Mouse (Mus musculus) inflammation-experienced regulatory T-cells (primary cell): ENCODE measurements around the gene Vmn1r220. TPM values are rescaled to one million over a fixed set of nuclear protein-coding genes. Genes with fewer than 3 reads are reported as not detected.

Experiments
- polyA plus RNA-seq, 2 experiments: library from polyadenylated mRNA; unstranded; fragments of 100-300 nt; shearing (Covaris generic); gene quantifications; one replicate each; pipeline ENCODE4 v1.2.1; 2017

Vmn1r220 gene
- polyA plus RNA-seq = under 1 TPM in 1 of 2 experiments, not detected in 1; 0.12 TPM

GRCm38 (mm10) chr13:23187875-23188274, at the start of gene Vmn1r220:
Gene Vmn1r220, minus strand, starts transcription at chr13:23187975.

DNA sequence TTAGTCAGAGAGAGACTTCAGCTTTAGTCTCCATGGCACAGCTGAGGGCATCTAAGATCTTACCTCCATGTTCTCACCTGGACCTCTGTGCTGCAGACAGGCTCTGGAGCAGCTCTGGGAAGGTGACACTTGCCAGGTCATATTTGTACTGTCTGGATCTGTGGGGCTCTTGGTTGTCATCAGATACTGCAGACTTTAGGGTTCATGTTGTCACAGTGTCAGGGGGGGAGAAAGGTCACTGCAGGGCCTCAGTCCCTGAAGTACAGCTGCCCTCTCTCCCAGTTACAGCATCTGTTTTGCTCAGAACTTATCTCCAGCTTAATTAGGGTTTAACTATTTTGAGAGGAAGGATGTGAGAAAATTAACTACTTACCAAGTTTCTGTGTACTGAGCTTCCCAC, 48.1 kb upstream of the Vmn1r220 start, which contains the start of gene Vmn1r222:
Vmn1r222 (minus strand) TSS at position 101 of the 400 bp plus-strand sequence.

GRCm38 (mm10) chr13:23213827-23214226, 26.1 kb upstream of the Vmn1r220 start, which contains the start of gene Vmn1r221:
Gene Vmn1r221, plus strand, starts transcription at chr13:23214127.

DNA sequence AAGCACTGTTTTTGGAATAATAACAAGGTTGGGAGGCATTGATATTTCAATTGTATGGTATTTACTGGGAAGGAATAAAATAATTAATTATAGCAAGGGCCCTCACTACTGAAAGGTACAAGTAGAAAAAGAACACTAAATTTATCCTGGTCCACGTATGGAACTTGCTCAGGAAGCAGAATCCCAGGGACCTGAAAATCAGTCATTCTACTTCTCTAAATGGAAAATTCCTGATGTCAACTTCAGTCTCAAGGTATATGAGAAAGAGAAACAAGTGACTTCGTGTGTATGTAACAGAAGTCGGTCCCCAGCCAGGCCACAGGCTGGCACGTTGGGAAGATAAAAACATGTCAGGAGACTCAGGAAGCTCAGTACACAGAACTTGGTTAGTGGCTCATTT, 28.8 kb downstream of the Vmn1r220 start, which contains the start of gene Vmn1r219:
Vmn1r219 (plus strand) TSS at position 301 of the 400 bp plus-strand sequence.

GRCm38 (mm10) chr13:23133099-23133498, 54.7 kb downstream of the Vmn1r220 start, which contains the start of gene Vmn1r218:
Gene Vmn1r218, plus strand, starts transcription at chr13:23133155.

Other genes starting within 250 kb of the Vmn1r220 start
- gene Vmn1r213, start 180.3 kb downstream of the Vmn1r220 start, polyA plus RNA-seq = not detected
- gene Vmn1r214, start 157.6 kb downstream of the Vmn1r220 start, polyA plus RNA-seq = under 1 TPM; 0.10 to 0.89 TPM
- gene Vmn1r215, start 120.0 kb downstream of the Vmn1r220 start, polyA plus RNA-seq = under 1 TPM in 1 of 2 experiments, not detected in 1; 0.13 TPM
- gene Vmn1r217, start 69.7 kb downstream of the Vmn1r220 start, polyA plus RNA-seq = 1 to 10 TPM in 1 of 2 experiments, not detected in 1; 1.0 TPM
- gene Vmn1r218, start 54.8 kb downstream of the Vmn1r220 start, polyA plus RNA-seq = under 1 TPM; 0.02 to 0.18 TPM
- gene Vmn1r219, start 28.7 kb downstream of the Vmn1r220 start, polyA plus RNA-seq = not detected
- under 1 TPM in 1 of 2 experiments, not detected in 1; 0.95 TPM for gene Vmn1r221, start 26.2 kb upstream of the Vmn1r220 start, polyA plus RNA-seq
- under 1 TPM in 1 of 2 experiments, not detected in 1; 0.51 TPM for gene Vmn1r222, start 48.0 kb upstream of the Vmn1r220 start, polyA plus RNA-seq
- under 1 TPM; 0.02 to 0.07 TPM for gene Vmn1r223, start 59.2 kb upstream of the Vmn1r220 start, polyA plus RNA-seq
- gene Zfp322a, start 181.2 kb upstream of the Vmn1r220 start, polyA plus RNA-seq = 10 to 100 TPM; 17.0 to 20.0 TPM
- gene Abt1, start 235.9 kb upstream of the Vmn1r220 start, polyA plus RNA-seq = 10 to 100 TPM in 1 of 2 experiments, 1 to 10 TPM in 1; 9.8 to 10.9 TPM